Mouse (Mus musculus) heart, postnatal 25 days (tissue): ENCODE measurements around the gene Phactr2. TPM values are rescaled to one million over a fixed set of nuclear protein-coding genes. Genes with fewer than 3 reads are reported as not detected.
"Not testable (repeated sequence)": the region's sequence is repeated elsewhere in the genome, so short reads cannot be mapped to it uniquely, and the experiment has no call there.

Experiments
- DNase-seq: peaks from one replicate; pipeline ENCODE4 v3.0.0; 2022; ENCODE audit warnings: low spot score
- intact Hi-C: fragments of 180-260 bp; cut with DNase I; formaldehyde crosslinking; loops from one replicate; pipeline ENCODE4 v1.15.1; 2025
- total RNA-seq, 2 experiments: library from RNA; stranded (reverse); gene quantifications; 2 replicates each; pipeline ENCODE4 v1.2.3; 2021

The Phactr2 gene
- total RNA-seq: 10 to 100 TPM; 45.0 to 51.5 TPM

DNA sequence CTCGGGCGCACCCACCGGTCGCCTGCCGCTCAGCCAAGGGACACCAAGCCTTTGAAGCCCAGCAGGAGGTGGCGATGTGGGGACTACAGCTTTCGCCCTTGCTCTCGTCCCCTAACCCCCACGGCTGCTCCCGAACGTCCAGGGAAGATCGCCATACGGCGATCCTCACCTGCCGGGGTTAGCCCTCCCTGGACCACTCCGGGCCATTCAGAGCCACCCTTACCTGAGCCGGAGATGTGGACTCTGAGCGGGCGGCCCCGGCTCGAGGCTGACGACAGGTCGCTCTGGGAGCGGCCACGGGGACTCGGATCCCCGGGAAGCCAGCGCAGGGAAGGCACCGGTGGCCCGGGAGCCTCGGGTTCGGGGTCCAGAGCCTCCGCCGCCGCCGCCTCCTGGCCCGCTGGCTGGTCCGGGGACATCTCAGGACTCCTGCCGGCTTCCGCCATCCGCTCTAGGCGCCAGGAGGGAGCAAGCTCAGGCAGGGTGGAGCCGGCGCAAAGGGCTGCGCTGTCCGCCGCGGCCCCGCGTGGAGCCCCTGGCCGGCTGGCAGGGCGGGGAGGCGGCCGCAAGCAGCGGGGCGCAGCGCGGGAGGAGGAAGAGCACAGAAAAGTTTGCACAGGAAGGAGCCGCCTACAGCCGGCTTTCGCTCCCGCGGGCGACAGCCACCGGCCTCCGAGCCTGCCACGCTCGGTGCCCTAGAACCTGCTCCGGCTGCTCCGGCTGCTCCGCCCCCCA, at the start of gene Phactr2:
Phactr2 (minus strand) TSS at position 580 of the 735 bp plus-strand sequence.
- intact Hi-C loops: no loop called here
- no peak for DNase-seq

DNA sequence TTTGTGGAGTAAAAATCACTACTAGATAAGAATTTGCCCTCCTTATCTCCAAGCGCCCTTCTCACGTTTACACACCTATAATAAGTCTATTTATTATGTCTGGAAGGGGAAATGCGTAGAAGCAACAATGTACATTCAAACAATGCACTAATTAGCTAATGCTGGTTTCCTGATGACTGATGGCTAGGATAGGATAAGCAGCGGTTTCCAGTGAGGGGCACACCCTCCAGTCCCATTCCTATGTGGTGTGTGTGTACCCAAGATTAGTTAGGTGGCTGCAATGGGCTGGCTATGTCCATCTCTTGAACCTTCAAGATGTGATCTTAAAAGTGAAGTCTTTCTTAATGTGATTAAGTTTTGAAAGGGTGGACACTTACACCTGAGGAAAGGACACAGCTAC, 47.6 kb upstream of the Phactr2 start:
- intact Hi-C loops: no loop called here
- DNase-seq: no peak

DNA sequence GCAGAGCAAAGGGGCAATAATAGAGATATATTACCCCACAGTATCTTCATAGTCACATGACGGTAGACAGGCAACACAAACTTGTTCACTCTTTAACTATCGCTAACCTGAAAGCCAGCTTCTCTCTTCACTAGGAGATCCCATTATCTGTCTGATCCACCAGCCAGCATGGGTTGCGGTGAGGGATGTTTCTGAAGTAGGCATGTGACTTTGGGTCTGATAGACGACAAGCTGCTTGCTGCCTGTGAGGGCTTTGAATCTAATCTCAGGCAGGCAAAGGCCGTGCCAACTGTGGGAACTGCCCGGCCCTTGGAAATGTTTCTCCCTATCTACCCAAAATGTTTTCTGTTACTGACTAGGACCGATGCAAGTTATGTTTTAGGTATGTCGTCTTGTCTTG, 28.2 kb upstream of the Phactr2 start:
- no peak for DNase-seq
- intact Hi-C loops: loop anchor here (5.0 kb wide), 1 partner anchor 65 kb away; no protein-coding TSS in a partner anchor

DNA sequence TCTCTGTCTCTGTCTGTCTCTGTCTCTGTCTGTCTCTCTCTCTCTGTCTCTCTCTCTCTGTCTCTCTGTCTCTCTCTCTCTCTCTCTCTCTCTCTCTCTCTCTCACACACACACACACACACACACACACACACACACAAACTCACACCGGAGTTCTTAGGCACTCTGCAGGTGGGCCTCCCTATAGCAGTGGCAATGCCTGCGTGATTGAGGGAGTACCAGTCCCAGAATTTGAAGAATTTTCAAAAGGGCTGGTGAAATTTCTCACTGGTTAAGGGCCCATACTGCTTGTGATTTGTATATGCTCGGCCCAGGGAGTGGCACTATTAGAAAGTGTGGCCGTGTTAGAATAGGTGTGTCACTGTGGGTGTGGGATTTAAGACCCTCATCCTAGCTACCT, 27.3 kb upstream of the Phactr2 start:
- intact Hi-C loops: loop anchor here (5.0 kb wide), 1 partner anchor 64 kb away; no protein-coding TSS in a partner anchor
- DNase-seq: not testable (repeated sequence)

DNA sequence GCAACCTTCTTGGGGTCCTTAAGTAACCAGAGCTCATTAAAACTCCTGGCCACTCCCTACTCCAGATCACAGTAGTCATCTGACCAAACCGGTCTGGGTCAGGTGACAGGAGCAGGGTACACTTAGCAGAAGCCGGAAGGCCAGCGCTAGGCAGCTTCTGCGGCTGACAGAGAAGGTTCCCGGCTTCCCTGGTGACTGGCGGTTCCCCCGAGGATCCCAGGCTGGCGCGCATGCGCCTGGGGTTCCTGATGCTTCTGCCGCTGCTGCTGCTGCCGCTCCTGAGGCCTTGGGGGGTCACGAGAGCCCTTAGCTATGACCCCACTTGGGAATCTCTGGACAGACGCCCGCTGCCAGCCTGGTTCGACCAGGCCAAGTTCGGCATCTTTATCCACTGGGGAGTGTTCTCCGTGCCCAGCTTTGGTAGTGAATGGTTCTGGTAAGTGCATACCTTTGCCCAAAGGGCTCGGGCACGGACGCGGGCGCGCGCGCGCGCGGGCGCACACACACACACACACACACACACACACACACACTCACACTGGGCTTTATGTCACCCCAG, 26.8 kb upstream of the Phactr2 start:
- peak; percentile 74 for DNase-seq
- intact Hi-C loops: loop anchor here (5.0 kb wide), 1 partner anchor 64 kb away; no protein-coding TSS in a partner anchor

DNA sequence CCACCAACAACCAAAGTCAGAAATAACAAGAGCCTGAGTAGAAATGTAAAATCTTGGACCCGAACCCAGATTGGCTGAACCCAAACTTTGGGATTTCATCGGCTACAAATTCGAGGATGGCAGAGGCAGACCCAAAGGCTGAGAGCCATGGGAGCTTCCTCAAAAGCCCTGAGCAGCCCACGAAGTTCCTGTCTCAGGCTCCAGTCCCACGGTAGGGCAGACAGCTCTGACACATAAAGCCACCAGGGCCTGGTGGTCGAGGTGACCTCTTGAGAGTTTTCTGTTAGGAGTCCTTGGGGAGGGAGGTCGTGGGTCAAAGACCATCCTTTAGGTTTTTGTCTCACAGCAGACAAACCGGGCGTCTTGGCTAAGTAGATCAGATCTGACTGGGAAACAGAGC, 26.3 kb upstream of the Phactr2 start:
- intact Hi-C loops: loop anchor here (5.0 kb wide), 1 partner anchor 63 kb away; no protein-coding TSS in a partner anchor

DNA sequence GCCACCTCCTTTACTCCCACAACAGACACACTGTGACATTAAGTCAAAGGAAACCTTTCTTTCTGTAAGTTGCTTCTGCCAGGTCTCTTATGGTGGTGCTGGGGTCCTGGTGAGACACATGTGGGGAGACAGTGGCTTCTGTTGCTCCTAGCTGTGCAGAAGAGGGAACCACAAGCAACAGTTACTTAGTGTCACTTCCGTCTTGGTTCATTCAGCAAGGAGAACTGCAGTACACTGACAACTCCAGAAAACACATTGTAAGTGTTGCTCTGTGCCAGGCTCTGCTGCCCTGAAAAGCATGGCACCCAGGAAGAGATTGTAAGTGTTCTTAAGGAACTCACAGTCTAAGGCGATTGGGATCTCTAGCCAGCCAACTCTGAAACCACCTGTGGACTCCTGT, 25.1 kb upstream of the Phactr2 start, which contains the start of gene Fuca2:
Fuca2 (plus strand) TSS at position 210 of the 400 bp plus-strand sequence.
- intact Hi-C loops: no loop called here
- no peak for DNase-seq

More for the DNA sequence above, 26.3 kb upstream of the Phactr2 start:
- no peak for DNase-seq

DNA sequence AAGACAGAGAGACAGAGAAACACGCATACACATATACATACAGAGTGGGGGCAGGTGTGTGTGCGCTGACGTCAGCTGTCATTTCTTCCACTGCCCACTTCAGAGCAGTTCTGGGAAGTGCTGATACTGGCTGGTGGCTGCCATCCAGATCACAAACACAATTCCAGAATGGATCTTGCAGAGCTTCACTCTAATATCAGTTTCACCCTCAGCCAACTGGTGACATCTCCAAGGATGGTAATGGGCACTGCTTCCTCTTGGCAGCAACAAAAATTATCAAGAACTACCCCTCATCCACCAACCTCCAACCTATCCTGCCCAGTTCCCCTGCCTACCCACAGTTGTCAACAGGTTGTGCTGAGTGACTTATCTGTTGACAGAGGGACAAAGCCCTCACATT, 22.1 kb upstream of the Phactr2 start:
- intact Hi-C loops: no loop called here
- DNase-seq: peak; percentile 12

DNA sequence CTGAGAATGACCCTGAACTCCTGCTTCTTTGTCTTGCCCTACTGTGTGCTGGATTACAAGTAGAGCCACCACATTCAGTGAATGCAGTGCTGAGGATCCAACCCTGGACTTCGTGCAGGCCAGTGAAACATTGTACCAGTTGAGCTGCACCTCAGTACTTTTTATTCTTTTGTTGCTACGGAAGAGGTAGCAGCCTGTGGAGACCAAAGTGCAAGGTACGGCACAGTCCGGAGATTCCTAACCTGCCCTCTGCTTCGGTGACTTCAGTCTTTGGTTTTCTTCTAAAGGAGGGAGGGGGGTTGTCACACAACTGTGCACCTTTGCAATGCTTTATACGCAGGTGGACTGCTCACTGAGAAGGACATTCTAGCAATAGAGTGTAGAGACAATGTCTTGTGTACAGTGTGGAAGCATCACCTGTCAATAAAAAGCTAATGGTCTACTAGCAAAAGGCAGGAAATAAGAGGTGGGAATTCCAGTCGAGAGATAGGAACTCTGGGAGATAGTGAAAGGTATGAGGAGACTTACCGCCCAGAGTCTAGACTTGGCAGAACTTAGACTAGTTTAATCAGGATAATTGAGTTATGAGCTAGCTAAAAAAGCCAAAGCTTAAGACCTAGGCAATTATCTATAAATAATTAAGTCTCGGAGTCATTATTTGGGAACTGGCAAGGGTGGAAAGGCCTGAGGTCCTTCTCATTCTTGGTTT, 19.9 kb upstream of the Phactr2 start:
- no peak for DNase-seq
- intact Hi-C loops: no loop called here

DNA sequence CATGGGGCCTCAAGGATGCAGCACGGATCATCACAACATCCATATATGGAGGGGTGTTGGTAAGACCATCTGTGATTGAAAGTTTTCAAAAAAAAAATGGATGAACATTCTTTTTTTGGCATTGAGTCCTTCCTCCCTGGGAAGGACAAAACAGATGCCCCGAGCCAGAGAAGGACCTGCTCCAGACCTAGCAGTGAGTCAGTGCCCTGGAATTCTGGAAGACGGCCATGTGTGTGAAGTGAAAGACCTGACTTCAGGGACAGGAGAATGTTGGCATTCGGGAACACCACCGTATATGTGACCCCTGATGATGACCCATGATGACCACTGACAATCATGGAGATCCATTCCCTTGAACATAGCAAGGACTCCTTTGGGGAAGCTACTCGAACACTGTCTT, 15.5 kb upstream of the Phactr2 start:
- intact Hi-C loops: no loop called here
- DNase-seq: no peak

DNA sequence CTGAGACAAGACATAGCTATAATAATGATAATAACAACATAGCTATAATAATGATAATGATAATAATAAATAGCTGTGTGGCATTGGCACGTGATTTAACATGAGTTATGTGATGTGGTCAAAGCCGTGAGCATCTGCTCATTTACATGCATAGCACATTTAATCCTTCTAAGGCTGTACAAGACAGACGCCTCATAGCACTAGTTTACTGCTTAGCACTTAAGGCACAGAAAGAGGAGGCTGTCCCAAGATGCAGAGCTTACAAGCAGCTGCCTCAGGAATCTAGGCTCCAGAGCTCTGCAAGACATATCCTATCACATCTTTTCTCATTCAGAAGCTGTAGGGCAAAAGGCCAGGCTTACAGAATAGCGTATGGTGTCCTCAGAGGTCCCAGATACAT, 11.7 kb upstream of the Phactr2 start:
- intact Hi-C loops: no loop called here
- no peak for DNase-seq

DNA sequence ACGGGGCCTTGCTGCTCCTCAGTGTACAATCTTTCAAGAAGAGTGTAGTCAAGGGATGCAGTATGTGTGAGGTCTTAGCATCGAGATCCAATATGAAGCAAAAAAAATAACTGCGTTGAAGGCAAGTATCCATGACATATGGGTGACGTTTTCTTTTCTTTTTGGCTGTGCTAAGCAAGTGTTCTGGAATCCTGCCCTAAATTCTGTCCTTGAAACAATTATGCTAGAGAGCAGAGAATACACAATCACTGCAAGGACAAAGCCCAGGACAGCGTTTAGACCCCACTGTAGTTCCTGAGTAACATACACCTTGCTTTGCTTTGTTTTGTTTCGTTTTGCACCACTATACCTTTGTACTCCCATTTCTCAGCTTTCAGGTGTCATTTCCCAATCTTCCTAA, 5.1 kb upstream of the Phactr2 start:
- no peak for DNase-seq
- intact Hi-C loops: no loop called here

DNA sequence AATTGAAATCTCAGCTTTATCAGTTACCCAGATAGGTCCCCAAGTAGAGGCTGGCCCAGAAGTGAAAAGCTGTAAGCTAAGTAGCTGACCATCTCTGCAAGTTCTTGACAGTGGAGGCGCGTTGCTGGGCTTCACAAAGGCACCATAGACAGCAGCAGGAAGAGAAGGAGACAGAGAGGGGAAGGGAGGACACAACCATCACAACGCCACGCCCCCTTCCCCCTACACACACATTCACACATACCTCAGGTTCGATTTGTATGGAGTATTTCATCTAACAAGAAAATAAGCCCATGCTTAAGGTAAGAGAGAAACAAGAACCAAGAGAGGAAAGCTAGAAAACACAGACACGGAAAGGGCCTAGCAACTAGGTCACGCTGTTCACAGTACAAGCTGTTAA, 909 bp upstream of the Phactr2 start:
- intact Hi-C loops: no loop called here

DNA sequence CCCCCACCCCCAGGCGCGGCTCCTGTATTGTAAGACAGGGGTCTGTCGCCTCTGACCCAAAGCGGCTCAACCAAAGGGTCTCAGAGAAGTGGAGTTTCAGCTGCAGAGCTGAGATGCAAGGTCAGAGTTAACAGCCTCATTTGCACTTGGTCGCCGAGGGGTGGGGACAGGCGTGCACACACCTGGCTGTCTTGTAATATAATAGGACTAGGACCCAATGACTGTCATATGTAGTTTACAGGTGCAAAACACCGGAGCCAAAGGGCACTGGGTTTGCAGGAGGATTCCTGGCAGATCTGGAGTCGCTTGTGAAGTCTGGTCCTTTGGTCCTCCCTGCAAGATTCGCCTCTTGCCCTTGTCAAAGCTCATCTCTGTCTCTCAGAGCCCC, 350 bp upstream of the Phactr2 start:
- intact Hi-C loops: no loop called here
- DNase-seq: no peak

More for the DNA sequence above, 909 bp upstream of the Phactr2 start:
- DNase-seq: no peak

DNA sequence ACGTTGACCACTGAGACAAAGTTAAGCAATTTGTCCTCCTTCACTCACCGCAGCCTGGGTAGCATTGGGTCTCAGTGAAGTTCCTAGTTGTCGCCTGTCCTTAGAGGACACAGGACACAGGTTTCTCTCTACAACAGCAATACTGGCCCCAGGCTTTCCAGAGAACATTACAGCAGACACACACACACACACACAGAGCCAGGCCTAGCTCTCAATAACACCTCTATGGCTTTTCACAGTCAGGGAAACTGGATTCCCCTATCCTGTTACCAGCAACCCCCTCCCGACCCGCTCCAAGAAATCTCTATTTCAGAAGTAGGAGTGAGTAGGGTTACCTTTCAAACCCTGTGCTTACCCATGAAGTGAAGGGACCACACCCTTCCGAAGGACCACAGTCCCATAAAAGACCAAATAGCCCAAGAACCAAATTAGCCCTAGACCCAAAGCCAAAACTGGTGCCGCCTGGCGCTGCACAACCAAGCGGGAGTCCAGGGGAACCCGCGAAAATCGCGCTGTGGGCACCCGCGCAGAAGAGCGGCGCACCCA, 852 bp downstream of the Phactr2 start:
- intact Hi-C loops: no loop called here
- DNase-seq: no peak

DNA sequence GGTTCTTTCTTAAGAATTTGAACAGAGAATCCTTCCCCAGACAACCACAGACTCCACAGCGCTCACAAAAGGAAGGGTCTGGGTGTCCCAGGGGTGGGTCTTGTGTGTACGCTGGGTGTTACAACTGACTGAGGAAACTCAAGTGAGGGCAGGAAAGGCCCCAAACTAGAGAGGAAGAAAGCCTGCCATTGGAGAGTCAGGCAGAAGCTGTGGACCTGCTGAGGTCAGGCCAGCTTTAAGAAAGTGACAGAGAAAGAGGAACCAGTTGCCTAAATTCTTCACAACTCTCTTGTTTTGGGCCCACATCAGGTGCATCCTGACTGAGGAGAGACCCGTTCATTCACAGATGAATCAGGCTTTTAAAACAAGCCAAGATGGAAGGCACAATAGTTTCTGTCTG, 4.0 kb downstream of the Phactr2 start:
- intact Hi-C loops: no loop called here
- no peak for DNase-seq

DNA sequence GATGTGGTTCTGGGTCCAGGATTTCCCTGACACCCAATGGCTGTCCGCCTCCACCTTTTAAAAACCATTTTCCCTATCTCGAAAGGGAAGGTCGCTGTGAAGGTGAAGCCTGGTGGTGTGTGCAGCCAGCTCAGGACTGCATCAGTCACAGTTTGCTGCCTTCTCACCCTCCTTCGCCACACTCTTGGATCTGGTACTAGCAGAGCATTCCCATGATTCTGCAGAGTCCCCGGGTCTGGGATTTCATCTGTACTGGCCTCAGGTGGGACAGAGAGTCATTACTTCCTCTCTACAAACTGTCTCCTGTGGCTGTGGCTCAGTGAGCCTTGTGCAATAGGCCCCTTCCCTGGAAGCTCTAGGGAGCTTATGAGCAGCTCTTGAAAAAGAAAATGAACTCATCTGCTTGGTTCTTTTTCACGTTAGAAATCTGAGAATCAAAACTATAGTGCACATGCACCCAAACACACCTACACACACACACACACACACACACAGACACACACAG, 6.1 kb downstream of the Phactr2 start:
- DNase-seq, intact Hi-C loops: not testable (repeated sequence)

DNA sequence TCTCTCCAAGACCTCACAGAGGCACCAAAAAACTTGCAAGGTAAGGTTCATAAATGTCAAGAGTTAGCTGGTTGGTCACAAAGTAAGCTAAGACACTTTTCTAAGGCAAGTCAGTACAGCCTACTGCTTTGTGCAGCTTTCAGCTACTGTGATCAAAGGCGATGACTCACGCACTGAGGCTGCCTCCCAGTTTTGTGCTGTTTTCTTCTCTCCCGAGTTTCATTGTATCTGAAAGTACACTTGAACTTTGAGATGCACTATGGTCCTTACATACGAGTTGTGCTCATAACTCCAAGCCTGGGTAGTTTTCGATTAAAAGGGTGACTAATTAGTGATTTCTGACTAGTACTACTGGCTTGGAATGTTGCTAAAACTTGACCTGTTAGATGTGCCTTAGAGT, 7.3 kb downstream of the Phactr2 start:
- DNase-seq: no peak
- intact Hi-C loops: no loop called here

DNA sequence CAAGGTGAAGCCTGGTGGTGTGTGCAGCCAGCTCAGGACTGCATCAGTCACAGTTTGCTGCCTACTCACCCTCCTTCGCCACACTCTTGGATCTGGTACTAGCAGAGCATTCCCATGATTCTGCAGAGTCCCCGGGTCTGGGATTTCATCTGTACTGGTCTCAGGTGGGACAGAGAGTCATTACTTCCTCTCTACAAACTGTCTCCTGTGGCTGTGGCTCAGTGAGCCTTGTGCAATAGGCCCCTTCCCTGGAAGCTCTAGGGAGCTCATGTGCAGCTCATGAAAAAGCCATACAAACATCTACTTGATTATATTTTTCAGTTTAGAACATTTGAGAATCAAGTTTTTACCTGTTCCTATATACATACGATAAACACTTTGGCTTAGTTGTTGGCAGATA, 9.9 kb downstream of the Phactr2 start:
- intact Hi-C loops: not testable (repeated sequence)

DNA sequence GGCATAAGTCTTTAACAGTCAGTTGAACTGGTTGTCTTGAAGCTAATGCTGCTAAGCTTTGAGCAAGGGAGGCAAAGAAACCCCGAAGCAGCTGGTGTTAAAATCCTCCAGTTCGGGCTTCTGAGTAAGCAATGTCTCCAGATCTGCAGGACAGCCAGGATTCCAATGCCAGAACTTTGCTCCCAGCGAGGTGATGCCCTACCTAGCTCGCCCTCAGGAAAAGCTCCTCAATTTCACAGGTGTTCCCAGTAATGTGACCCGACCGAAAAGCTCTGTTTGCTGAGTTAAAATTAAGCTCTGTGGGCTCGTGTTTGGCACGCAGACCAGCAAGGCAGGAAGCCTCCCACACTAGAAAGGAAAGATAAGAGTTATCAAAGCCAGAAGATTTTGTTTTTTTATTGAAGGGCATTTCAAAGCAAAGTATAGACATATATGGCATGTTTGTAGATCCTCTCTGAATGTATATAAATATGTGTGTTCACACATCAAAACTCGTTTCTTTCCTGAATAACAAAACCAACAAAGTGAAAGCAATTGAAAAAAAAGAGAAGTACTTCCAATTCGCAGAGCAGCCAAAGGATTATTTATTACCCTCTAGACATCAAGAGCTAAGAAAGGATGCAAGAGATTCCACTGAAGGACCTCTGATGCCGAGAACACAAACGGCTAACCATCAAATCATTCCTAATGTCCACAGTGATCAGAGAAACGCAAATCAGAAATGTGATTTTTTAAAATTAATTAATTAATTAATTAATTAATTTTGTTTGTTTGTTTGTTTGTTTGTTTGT, 20.8 kb downstream of the Phactr2 start:
- DNase-seq: no peak
- intact Hi-C loops: no loop called here

More for the DNA sequence above, 9.9 kb downstream of the Phactr2 start:
- not testable (repeated sequence) for DNase-seq
